Mouse (Mus musculus) heart, adult 2 months (tissue): ENCODE measurements at regions not wholly inside any gene's neighbourhood (a gene's known extent, or its start where the extent isn't known, plus 50 kb on each side); places are given as distances from the start of the nearest gene placed in this dataset.

ENCODE experiments used
- CTCF ChIP-seq: fragments of 200-600 bp; IDR thresholded peaks from 2 replicates; pipeline ENCODE4 v1.8.1; 2022; ENCODE audit warnings: antibody characterized with exemption, mild to moderate bottlenecking, moderate library complexity
- EP300 ChIP-seq: fragments of 200-500 bp; IDR thresholded peaks from 2 replicates; pipeline ENCODE4 v1.6.1; 2011; ENCODE audit warnings: low read depth, low read length, control low read depth; ENCODE audit not compliant: insufficient read depth
- POLR2A ChIP-seq: fragments of 200-500 bp; IDR thresholded peaks from 2 replicates; pipeline ENCODE4 v1.6.1; 2011; ENCODE audit warnings: mild to moderate bottlenecking, low read depth, low read length, control low read depth; ENCODE audit not compliant: insufficient read depth

DNA sequence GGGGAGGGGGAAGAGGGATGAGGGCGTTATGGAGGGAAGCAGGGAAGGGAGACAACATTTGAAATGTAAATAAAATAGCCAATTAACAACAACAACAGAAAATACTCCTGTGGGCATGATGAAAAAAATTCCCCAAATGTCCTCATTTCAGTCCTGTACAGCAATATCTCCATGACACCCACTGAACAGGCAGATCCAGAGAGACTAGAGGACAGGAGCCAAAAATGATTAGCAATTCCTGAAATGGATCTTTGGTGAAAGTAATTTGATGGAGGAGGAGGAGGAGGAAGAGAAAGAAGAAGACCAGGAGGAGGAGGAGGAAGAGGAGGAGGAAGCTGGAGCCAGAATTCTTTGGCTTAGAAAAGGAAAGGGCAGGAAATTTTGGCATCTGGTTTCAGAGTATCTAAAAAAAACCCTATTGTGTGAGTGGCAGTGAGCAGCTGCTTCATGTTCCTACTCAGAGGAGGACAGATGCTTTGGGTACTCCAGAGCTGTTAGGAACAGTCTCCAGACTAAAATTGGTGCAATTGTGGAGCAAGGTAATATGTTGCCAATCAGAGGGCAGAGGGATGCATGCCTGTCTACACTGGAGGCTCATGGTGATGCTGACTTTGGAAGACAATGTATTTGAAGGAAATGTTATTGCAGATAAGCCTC, 66.5 kb upstream of the Efna5 start:
- TF ChIP-seq CTCF, result no peak
- TF ChIP-seq EP300, result no peak
- no peak for TF ChIP-seq POLR2A
